Mouse (Mus musculus) heart, postnatal 10 days (tissue): ENCODE data around the gene Samd11. TPM values are rescaled to one million over a fixed set of nuclear protein-coding genes. Genes with fewer than 3 reads are reported as not detected.
A peak's percentile ranks its signal among the peaks of the same experiment; 100 is the strongest.

ENCODE experiments used
- DNase-seq, 2 experiments: peaks; one replicate each; pipeline ENCODE4 v3.0.0; 2021
- intact Hi-C: fragments of 180-260 bp; cut with DNase I; formaldehyde crosslinking; loops from one replicate; pipeline ENCODE4 v1.15.1; 2025
- microRNA-seq, 2 experiments: library from miRNA; unstranded; fragments of <30 nt; microRNA quantifications; one replicate each; pipeline ENCODE4 v1.2.0; 2022
- total RNA-seq, 2 experiments: library from RNA; stranded (reverse); gene quantifications; 2 replicates each; pipeline ENCODE4 v1.2.3; 2021

Gene Samd11
- total RNA-seq, 2 experiments from 2014 or later, result 0.36 TPM; not detected in 1

DNA sequence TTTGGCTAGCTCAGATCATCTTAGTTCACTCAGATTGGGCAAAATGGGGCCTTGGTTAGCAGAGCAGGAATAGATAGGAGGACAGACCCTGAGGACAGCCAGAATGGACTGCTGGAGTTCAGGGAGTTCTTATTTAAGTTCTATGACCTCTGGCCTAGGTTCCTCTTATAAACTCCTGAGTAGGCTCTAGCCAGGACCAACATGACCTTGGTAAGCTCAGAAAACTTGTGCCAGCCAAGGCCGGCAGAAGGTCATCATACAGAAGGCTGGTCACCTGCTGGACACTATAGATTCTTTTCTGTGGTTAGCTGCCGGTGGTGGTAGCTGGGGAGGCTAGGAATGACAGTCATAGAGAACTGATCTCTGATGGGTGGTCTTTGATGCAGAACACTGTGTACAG lies 39.3 kb downstream of the Samd11 start:
- DNase-seq, result peak; percentile 36 to 49

DNA sequence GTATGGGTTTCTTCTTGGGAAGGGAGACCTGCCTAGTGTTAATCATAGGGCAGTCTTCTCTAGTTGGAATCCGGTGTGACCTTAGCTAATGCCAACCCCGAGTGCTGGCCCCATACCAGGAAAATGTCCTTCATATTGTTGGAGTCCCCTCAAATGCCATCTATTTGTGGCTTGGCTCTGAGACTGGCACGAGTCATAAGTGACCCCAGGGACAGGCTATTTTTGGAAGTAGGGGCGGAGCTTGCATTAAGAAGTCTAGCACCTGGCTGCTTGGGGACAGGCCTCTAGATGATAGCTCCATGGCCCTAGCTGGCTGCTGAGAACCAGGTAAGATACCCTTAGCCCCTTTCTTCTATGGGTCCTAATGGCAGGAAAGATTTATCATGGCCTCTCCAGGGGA lies 39.8 kb downstream of the Samd11 start, which contains the start of gene Perm1:
Gene Perm1, plus strand, starts transcription at position 220 of the 400 bp plus-strand sequence.
- intact Hi-C loops, result no loop called here
- DNase-seq, result peak; percentile 91 to 93

More for the DNA sequence above, 39.3 kb downstream of the Samd11 start:
- intact Hi-C loops, result no loop called here

GRCm38 (mm10) chr4:156213134-156213533 lies 42.3 kb downstream of the Samd11 start:
- DNase-seq, result no peak
- intact Hi-C loops, result no loop called here

GRCm38 (mm10) chr4:156209963-156210635 lies 45.4 kb downstream of the Samd11 start:
- intact Hi-C loops, result no loop called here
- no peak for DNase-seq

- intact Hi-C loops, result no loop called here
- no peak for DNase-seq
Observed at GRCm38 (mm10) chr4:156208872-156209271, 46.6 kb downstream of the Samd11 start.

DNA sequence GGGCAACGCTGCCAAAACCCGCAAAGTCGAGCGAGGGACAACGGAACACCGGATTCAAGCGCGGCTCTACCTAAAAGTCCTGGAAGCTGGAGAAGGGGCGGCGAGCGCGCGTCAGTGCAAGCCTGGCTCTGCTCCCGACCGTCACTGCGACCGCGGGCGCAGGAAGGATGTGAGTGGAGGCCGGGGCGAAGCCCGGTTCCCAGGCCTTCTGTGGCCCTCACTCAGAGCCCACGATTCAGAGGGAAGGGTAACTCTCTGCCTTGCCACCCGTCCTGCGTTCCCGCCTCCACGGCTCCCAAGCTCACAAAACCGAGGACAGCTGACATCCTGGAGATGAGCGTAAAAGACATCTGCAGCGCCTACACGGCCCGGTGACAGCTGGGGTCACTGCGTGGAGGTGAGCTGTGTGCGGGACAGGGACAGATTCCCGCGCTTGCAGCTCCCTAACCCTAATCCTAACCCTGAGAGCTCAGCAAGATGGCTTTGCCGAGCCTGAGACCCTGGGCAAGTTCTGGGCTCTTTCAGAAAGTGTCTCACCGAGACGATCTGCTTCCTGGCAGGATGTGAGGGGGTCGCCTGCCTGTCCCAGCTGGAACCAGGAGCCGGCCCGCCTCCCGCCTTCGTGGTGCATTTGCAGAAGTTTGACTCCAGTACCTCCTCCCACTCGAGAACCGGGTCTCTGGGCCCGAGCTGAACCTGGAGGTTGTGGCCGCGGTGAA lies 51.9 kb downstream of the Samd11 start:
- peak; percentile 37 to 53 for DNase-seq
- intact Hi-C loops, result no loop called here

GRCm38 (mm10) chr4:156203001-156203412 lies 52.5 kb downstream of the Samd11 start, which contains the start of gene AW011738:
Gene AW011738, plus strand, starts transcription at chr4:156203304.
- intact Hi-C loops, result no loop called here
- peak; percentile 78 to 84 for DNase-seq

DNA sequence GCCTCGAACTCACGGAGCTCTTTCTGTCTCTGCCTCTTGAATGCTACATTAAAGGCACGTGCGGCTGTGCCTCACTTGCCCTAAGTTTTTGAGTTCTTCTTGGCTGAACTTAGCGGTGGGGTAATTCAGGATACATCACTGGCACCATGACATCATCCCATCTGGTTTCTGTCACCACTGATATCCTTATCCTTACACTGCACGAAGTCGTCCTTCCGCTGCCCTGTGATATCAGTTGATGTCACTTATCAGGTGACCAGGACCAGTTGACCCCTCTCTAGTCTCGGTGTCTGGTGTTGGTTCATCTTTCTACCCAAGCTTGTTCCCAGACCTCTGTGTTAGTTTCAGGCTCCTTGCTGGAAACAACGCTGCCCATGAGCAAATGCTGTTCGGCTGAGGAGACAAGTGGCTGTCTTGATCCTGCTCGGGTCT lies 53.0 kb downstream of the Samd11 start:
- intact Hi-C loops, result no loop called here
- peak; percentile 43 to 50 for DNase-seq

DNA sequence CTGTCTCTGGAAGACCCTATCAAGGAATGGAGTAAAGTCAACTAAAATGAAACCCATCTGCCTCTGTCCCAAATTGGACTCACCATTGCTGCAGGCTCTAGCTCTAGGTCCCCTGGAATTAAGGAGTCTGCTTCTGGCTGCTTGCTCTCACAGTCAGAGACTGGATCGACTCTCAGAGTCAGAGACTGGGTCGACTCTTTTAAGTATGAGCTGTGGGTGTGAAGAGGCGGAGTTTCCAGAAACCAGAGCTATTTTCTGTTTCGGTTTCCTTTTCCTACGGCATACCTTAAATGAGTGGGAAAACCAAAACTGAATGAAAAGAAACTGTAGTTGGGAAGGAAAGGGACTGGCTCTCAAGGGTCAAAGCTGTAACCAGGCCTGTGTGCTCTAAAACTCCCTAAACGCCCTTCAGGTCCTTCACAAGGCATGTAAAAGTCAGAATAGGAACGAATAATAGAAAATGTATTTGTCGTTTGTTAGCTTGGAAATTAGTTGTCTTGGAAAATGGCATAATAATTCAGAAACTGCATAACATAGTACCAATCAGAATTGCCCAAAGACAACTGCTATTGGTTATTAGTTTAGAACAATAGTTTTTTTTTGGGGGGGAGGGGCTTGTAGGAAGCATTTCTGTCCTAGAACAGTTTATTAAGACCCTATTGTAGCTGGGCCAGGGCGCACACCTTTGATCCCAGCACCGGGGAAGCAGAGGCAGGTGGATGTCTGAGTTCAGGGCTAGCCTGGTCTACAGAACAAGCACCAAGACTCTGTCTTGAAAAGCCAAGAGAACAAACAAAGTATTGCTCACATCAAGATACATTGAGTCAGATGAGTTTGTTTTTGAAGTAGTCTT lies 54.6 kb downstream of the Samd11 start, which contains the start of gene Isg15:
Gene Isg15, minus strand, starts transcription at position 196 of the 853 bp plus-strand sequence.
- intact Hi-C loops, result no loop called here
- no peak for DNase-seq

- intact Hi-C loops, result loop anchor here (5.0 kb wide), 1 partner anchor 86 kb away; no protein-coding TSS in a partner anchor
- peak; percentile 93 to 95 for DNase-seq
Observed at GRCm38 (mm10) chr4:156197829-156198205, 57.6 kb downstream of the Samd11 start.

DNA sequence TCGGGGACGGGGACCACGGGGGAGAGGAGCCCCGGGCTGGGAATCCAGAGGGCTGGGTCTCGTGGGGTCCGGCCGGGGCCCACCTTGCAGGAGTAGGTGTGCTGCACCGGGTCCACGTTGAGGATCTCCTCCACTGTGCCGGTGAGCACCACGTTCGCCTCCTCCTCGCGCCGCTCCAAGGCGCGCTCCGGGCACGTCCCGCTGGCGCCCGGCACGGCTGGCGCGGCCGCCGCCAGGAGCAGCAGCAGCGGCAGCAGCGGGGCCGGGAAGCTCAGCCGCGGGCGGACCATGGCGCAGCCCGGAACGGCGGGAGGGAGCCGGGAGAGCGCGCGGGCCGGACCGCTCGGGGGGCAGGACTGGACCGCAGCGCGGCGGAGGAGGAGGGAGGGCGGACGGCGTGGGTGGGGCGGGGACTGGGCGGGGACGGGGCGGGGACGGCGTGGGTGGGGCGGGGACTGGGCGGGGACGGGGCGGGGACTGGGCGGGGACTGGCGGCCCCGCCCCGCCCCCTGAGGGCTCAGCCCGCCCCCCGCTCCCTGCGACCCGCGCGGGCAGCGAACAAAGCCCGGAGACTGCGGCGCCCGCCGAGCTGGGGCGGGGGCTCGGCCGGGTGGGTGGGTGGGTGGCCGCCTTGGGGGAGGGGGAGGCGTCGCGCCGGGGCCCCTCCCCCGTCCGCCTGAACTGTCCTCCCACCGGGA lies 58.2 kb downstream of the Samd11 start, which contains the start of gene Agrn:
Gene Agrn, minus strand, starts transcription at position 358 of the 698 bp plus-strand sequence.
- DNase-seq, result peak; percentile 74
- intact Hi-C loops, result loop anchor here (5.0 kb wide), 1 partner anchor 85 kb away; no protein-coding TSS in a partner anchor

Small RNA genes lying within 50 kb of the gene (microRNA-seq; reads per million reads assigned to microRNA genes)
- 1.4 to 2.4 reads per million in 2 experiments for gene Mir7658

Other genes starting within 250 kb of the Samd11 start
- gene Tnfrsf4, start 241.8 kb downstream of the Samd11 start, total RNA-seq, result under 1 TPM; 0.62 to 0.93 TPM
- under 1 TPM in 1 of 2 experiments, not detected in 1; 0.29 TPM for gene Tnfrsf18, start 229.5 kb downstream of the Samd11 start, total RNA-seq
- not detected for gene Ttll10, start 196.2 kb downstream of the Samd11 start, total RNA-seq
- gene 9430015G10Rik, start 145.7 kb downstream of the Samd11 start, total RNA-seq, result 1 to 10 TPM; 5.6 to 6.1 TPM
- gene Rnf223, start 125.1 kb downstream of the Samd11 start, total RNA-seq, result not detected
- 100 to 1,000 TPM in 1 of 2 experiments, 10 to 100 TPM in 1; 92.1 to 104 TPM for gene Agrn, start 58.2 kb downstream of the Samd11 start, total RNA-seq
- gene Isg15, start 54.8 kb downstream of the Samd11 start, total RNA-seq, result 1 to 10 TPM; 1.3 TPM
- 1 to 10 TPM; 6.1 to 8.2 TPM for gene AW011738, start 52.4 kb downstream of the Samd11 start, total RNA-seq
- 100 to 1,000 TPM; 138 to 156 TPM for gene Perm1, start 39.8 kb downstream of the Samd11 start, total RNA-seq
- 1 to 10 TPM; 8.5 to 9.2 TPM for gene Plekhn1, start 20.8 kb downstream of the Samd11 start, total RNA-seq
- gene Noc2l, start 19.6 kb downstream of the Samd11 start, total RNA-seq, result 10 to 100 TPM; 22.7 to 23.2 TPM
- not detected for gene Vmn2r-ps159, start 75.4 kb upstream of the Samd11 start, total RNA-seq